Mouse (Mus musculus): ENCODE measurements around the gene Tsc1. TPM values are rescaled to one million over a fixed set of nuclear protein-coding genes. Genes with fewer than 3 reads are reported as not detected.

Tsc1 gene
- 67.9 TPM for total RNA-seq (2023)

DNA sequence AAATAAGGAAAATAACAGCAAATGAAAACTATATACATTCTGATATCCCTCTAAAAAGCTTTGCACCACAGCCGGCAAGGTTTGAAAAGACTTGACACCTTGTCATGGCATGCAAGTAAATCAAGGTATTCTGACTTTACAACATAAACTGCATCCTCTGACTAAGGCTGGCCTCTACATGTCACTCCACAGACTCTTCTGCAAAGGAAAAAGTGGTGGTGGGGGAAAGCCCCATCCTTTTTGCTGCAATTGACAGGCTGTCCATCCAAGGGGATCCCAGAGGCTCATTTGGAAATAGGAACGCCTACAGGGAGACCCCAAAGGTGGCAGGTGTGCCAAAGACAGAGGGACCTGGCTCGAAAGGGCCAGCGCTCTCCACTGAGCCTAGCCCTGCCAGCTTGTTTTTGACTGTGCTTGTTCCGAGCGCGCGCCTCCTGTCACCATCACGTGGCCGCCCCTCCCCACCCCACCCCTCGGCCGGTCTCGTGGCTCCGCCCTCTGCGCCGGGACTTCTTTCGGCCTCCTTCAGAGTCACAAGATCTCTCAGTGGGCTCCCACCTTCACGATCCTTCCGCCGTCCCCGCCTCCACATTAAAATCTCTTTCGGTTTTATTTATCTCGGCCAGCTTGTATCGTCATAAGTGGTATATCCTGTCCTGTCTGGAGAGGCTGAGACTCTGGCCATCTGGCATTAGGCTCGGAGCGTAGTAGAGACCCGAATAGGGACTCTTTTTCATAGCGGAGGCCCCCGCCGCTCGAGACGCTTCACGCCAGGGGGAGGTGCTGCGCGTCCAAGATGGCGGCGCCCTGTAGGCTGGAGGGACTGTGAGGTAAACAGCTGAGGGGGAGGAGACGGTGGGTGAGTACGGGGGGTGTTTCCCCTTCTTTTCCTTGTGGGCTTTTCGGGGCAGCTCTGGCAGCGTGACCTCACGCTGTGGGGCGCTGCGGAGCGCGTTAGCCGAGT is at the start of gene Tsc1:
Tsc1 (plus strand) TSS at position 768 of the 964 bp plus-strand sequence.

GRCm38 (mm10) chr2:28621664-28622171 is 19.3 kb upstream of the Tsc1 start, which contains the start of gene Gfi1b:
Gene Gfi1b (minus strand): TSS chr2:28621982.

GRCm38 (mm10) chr2:28699361-28700335 is 58.6 kb downstream of the Tsc1 start, which contains the start of the genes Spaca9 and Ak8:
Gene Spaca9 (minus strand): TSS chr2:28699727.
Gene Ak8 (plus strand): TSS chr2:28700164.

Other genes starting within 250 kb of the Tsc1 start
- not detected for gene Ppp1r26, start 194.4 kb upstream of the Tsc1 start, total RNA-seq (2023)
- gene 1700007K13Rik, start 174.9 kb upstream of the Tsc1 start, total RNA-seq (2023) = not detected
- gene Mrps2, start 173.2 kb upstream of the Tsc1 start, total RNA-seq (2023) = 15.0 TPM
- gene Gbgt1, start 144.3 kb upstream of the Tsc1 start, total RNA-seq (2023) = 0.59 TPM
- not detected for gene Gm10134, start 135.1 kb upstream of the Tsc1 start, total RNA-seq (2023)
- 63.0 TPM for gene Ralgds, start 128.1 kb upstream of the Tsc1 start, total RNA-seq (2023)
- gene Cel, start 77.8 kb upstream of the Tsc1 start, total RNA-seq (2023) = 1.8 TPM
- gene Gtf3c5, start 57.5 kb upstream of the Tsc1 start, total RNA-seq (2023) = 22.3 TPM
- 3.9 TPM for gene Gfi1b, start 19.2 kb upstream of the Tsc1 start, total RNA-seq (2023)
- gene Spaca9, start 58.5 kb downstream of the Tsc1 start, total RNA-seq (2023) = not detected
- gene Ak8, start 58.9 kb downstream of the Tsc1 start, total RNA-seq (2023) = not detected
- 14.8 TPM for gene Gtf3c4, start 199.1 kb downstream of the Tsc1 start, total RNA-seq (2023)
- 23.3 TPM for gene Ddx31, start 199.2 kb downstream of the Tsc1 start, total RNA-seq (2023)

Measured in CD4-positive naive resting alpha-beta T cell, adult 76 days (primary cell).